Mouse (Mus musculus): ENCODE results near the gene Caly. TPM values are rescaled to one million over a fixed set of nuclear protein-coding genes. Genes with fewer than 3 reads are reported as not detected.
A peak's percentile ranks its signal among the peaks of the same experiment; 100 is the strongest.

Gene Caly
- polyA plus RNA-seq, 1 experiment from 2014 or later: 0.25 TPM

- H3K36me3 ChIP-seq: no peaks in the 10 kb centered on the region
- H3K27ac ChIP-seq (replicated peaks): no peak overlapping the region
- H3K27me3 ChIP-seq (replicated peaks): peaks cover 74% of the 10 kb centered on the region
- no peak for ATAC-seq (ENCODE audit: extremely low read depth, insufficient number of reproducible peaks, low FRiP score, low TSS enrichment)
- H3K9ac ChIP-seq: no peak overlapping the region
- no peaks in the 10 kb centered on the region for H3K9me3 ChIP-seq
- H3K4me3 ChIP-seq: no peak overlapping the region
- H3K4me2 ChIP-seq: no peak overlapping the region
- peaks cover 5% of the 10 kb centered on the region; the same call in 1 of the 2 replicates for H3K4me1 ChIP-seq
- WGBS: 22% methylated on average over 20 of the region's 20 CpGs
Measured at GRCm38 (mm10) chr7:140081408-140082241, 723 bp downstream of the Caly start.

- Histone ChIP-seq H3K36me3 (no peaks in the 10 kb centered on the region), H3K4me3 (peak overlapping the region; percentile 38), H3K27me3 (replicated peaks) (peaks cover 75% of the 10 kb centered on the region), H3K4me2 (peak overlapping the region; percentile 58), H3K9me3 (no peaks in the 10 kb centered on the region), H3K4me1 (peaks cover 5% of the 10 kb centered on the region; the same call in 1 of the 2 replicates), H3K27ac (replicated peaks) (no peak overlapping the region), H3K9ac (no peak overlapping the region)
- 5% methylated on average over 24 of the region's 24 CpGs for WGBS
- no peak; the same call in 1 of the 2 replicates for ATAC-seq (ENCODE audit: extremely low read depth, insufficient number of reproducible peaks, low FRiP score, low TSS enrichment)
Measured at GRCm38 (mm10) chr7:140080503-140081156, 1.7 kb downstream of the Caly start.

- no peak for ATAC-seq (ENCODE audit: extremely low read depth, insufficient number of reproducible peaks, low FRiP score, low TSS enrichment)
- H3K36me3 ChIP-seq: no peaks in the 10 kb centered on the region
- H3K4me1 ChIP-seq: peaks cover 5% of the 10 kb centered on the region; the same call in 1 of the 2 replicates
- H3K27me3 ChIP-seq (replicated peaks): peaks cover 74% of the 10 kb centered on the region
- no peak overlapping the region for H3K4me2 ChIP-seq
- H3K9me3 ChIP-seq: no peaks in the 10 kb centered on the region
- 7% methylated on average over 5 of the region's 5 CpGs for WGBS
- no peak overlapping the region for H3K9ac ChIP-seq
- H3K4me3 ChIP-seq: no peak overlapping the region
- H3K27ac ChIP-seq (replicated peaks): no peak overlapping the region
Measured at GRCm38 (mm10) chr7:140078711-140079110, 3.6 kb downstream of the Caly start.

- Histone ChIP-seq H3K36me3 (no peaks in the 10 kb centered on the region), H3K9ac (no peak overlapping the region), H3K27ac (replicated peaks) (no peak overlapping the region), H3K4me2 (no peak overlapping the region), H3K27me3 (replicated peaks) (peaks cover 69% of the 10 kb centered on the region), H3K4me3 (no peak overlapping the region), H3K9me3 (no peaks in the 10 kb centered on the region), H3K4me1 (peaks cover 5% of the 10 kb centered on the region; the same call in 1 of the 2 replicates)
- ATAC-seq (ENCODE audit: extremely low read depth, insufficient number of reproducible peaks, low FRiP score, low TSS enrichment): no peak
- 62% methylated on average over 6 of the region's 6 CpGs for WGBS
Measured at GRCm38 (mm10) chr7:140077698-140078097, 4.7 kb downstream of the Caly start.

GRCm38 (mm10) chr7:140070042-140070711, 12.2 kb downstream of the Caly start:
- Histone ChIP-seq H3K4me2 (peak overlapping the region; percentile 71), H3K27ac (replicated peaks) (no peak overlapping the region), H3K27me3 (replicated peaks) (peaks cover 82% of the 10 kb centered on the region), H3K4me1 (peaks cover 7% of the 10 kb centered on the region; the same call in 1 of the 2 replicates), H3K9ac (peak overlapping the region; percentile 74), H3K4me3 (peak overlapping the region; percentile 49), H3K9me3 (no peaks in the 10 kb centered on the region), H3K36me3 (no peaks in the 10 kb centered on the region)
- no peak; the same call in 1 of the 2 replicates for ATAC-seq (ENCODE audit: extremely low read depth, insufficient number of reproducible peaks, low FRiP score, low TSS enrichment)
- 25% methylated on average over 39 of the region's 39 CpGs for WGBS

- Histone ChIP-seq H3K4me2 (no peak overlapping the region), H3K4me3 (no peak overlapping the region), H3K27me3 (replicated peaks) (peaks cover 92% of the 10 kb centered on the region), H3K4me1 (peaks cover 7% of the 10 kb centered on the region; the same call in 1 of the 2 replicates), H3K9me3 (no peaks in the 10 kb centered on the region), H3K9ac (no peak overlapping the region), H3K27ac (replicated peaks) (no peak overlapping the region), H3K36me3 (no peaks in the 10 kb centered on the region)
- no peak for ATAC-seq (ENCODE audit: extremely low read depth, insufficient number of reproducible peaks, low FRiP score, low TSS enrichment)
- WGBS: 51% methylated on average over 6 of the region's 6 CpGs
Measured at GRCm38 (mm10) chr7:140067397-140067796, 15.0 kb downstream of the Caly start.

- ATAC-seq (ENCODE audit: extremely low read depth, insufficient number of reproducible peaks, low FRiP score, low TSS enrichment): no peak
- 26% methylated on average over 6 of the region's 7 CpGs for WGBS
- Histone ChIP-seq H3K27ac (replicated peaks) (no peak overlapping the region), H3K4me1 (peaks cover 17% of the 10 kb centered on the region), H3K4me2 (no peak overlapping the region), H3K4me3 (no peak overlapping the region), H3K9ac (no peak overlapping the region), H3K27me3 (replicated peaks) (peaks cover 98% of the 10 kb centered on the region), H3K36me3 (no peaks in the 10 kb centered on the region), H3K9me3 (no peaks in the 10 kb centered on the region)
Measured at GRCm38 (mm10) chr7:140063092-140063491, 19.3 kb downstream of the Caly start.

GRCm38 (mm10) chr7:140062307-140062706, 20.0 kb downstream of the Caly start:
- 15% methylated on average over 11 of the region's 11 CpGs for WGBS
- H3K9me3 ChIP-seq: no peaks in the 10 kb centered on the region
- H3K4me1 ChIP-seq: peaks cover 21% of the 10 kb centered on the region
- no peak overlapping the region for H3K4me3 ChIP-seq
- H3K36me3 ChIP-seq: no peaks in the 10 kb centered on the region
- H3K27ac ChIP-seq (replicated peaks): no peak overlapping the region
- no peak overlapping the region for H3K4me2 ChIP-seq
- ATAC-seq (ENCODE audit: extremely low read depth, insufficient number of reproducible peaks, low FRiP score, low TSS enrichment): no peak
- no peak overlapping the region for H3K9ac ChIP-seq
- peaks cover 99% of the 10 kb centered on the region for H3K27me3 ChIP-seq (replicated peaks)

- Histone ChIP-seq H3K4me3 (peak overlapping the region; percentile 47), H3K4me1 (peaks cover 21% of the 10 kb centered on the region), H3K9me3 (no peaks in the 10 kb centered on the region), H3K4me2 (peak overlapping the region; percentile 72), H3K9ac (no peak overlapping the region), H3K27me3 (replicated peaks) (peaks cover 100% of the 10 kb centered on the region), H3K36me3 (no peaks in the 10 kb centered on the region), H3K27ac (replicated peaks) (no peak overlapping the region)
- no peak for ATAC-seq (ENCODE audit: extremely low read depth, insufficient number of reproducible peaks, low FRiP score, low TSS enrichment)
- WGBS: 2% methylated on average over 6 of the region's 6 CpGs
Measured at GRCm38 (mm10) chr7:140061832-140062130, 20.6 kb downstream of the Caly start.

GRCm38 (mm10) chr7:140060936-140061831, 21.2 kb downstream of the Caly start:
- peaks cover 21% of the 10 kb centered on the region for H3K4me1 ChIP-seq
- no peak for ATAC-seq (ENCODE audit: extremely low read depth, insufficient number of reproducible peaks, low FRiP score, low TSS enrichment)
- no peak overlapping the region for H3K27ac ChIP-seq (replicated peaks)
- H3K36me3 ChIP-seq: no peaks in the 10 kb centered on the region
- peak overlapping the region; percentile 41; the same call in 1 of the 2 replicates for H3K9ac ChIP-seq
- H3K27me3 ChIP-seq (replicated peaks): peaks cover 100% of the 10 kb centered on the region
- H3K9me3 ChIP-seq: no peaks in the 10 kb centered on the region
- H3K4me3 ChIP-seq: peak overlapping the region; percentile 47
- peak overlapping the region; percentile 72 for H3K4me2 ChIP-seq
- 1% methylated on average over 46 of the region's 47 CpGs for WGBS
